Mouse (Mus musculus) retina, postnatal 7 days (tissue): Measurements from ENCODE around the gene Adgrl2.

Experiments
- DNase-seq: peaks from one replicate; pipeline ENCODE4 v3.0.0-alpha.2; 2012; ENCODE audit warnings: low read depth, low spot score

Adgrl2 gene

DNA sequence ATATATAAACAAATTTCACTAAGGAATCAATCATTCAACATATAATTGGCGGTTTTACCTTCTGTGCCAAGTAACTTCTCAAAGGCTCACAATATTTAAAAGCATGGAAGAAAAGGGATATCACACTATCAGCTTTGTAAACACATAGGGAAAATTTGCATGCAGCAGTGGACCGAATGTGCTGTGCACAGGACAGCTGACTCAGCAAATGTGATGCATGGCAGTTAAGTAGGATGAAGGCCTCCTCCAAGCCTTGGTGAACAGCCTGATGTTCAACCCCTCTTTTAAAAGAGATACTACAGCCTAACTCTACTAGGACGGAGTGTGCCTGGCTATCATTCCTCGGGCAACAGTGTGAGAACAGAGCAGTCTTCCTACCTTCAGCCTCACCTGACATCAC is 105.2 kb downstream of the Adgrl2 start:
- no peak for DNase-seq

DNA sequence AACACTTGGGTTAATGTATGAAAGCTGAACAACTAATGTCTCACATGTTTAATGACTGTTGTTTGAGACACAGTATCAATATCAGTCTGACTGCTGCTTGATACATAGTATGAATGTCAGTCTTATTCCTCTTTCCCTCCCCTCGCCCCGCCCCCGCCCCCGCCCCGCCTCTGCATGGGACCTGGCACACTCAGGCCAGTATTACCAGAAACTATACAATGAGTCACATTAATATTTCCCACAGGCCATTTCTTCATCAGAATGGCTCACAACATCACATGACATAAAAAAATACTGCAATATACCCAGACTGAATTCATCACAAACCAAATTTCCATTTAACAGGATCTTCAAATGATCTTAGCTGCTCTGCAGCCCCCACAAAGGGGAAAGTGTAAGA is 108.9 kb downstream of the Adgrl2 start:
- no peak for DNase-seq

DNA sequence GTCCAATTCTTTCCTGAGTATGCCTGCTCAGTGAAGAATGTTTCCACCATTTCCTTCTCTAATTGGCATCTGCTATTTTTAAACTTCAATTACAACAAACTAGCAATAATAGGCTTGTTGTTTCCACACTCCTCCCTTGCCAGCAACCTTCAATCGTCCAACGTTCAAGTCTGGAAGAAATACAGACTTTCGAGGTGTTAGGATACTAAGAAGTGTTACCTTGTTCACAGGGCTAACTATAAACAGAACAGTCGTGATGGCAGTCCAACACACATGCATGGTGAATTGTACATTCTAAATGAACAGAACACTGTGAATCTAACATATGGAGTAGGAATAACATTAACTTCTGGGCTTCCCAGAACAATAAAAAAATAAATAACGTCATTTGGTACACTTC is 117.8 kb downstream of the Adgrl2 start:
- no peak for DNase-seq

DNA sequence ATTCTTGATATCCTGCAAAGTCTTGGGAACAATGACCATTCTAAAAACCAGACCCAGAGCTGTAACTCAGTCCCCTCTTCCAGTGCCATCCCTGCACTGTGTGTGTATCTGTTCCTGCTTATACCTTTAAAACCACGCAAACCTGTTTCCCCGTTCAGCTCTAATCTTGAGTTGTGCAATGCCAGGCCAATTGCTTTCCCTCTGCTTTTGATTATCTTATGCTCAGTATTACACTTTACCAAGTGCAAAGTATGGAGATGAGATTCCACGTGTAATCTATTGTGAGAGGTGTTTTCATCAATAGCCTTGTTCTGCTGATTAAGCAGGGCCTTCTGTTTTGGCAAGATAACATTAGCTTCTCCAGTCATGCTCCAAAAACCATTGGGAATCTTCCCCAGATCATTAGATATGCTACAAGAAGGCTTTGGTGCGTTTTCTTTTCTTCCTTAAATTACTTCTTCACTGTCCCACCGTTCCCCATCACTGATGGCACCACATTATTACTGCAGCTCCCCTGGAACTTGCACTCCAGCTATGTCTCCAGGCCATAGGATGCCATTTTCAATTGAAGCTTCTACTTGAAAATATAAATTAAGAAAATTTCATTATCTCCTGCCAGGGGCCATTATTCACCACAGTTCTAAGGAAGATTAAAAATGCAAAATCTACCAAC is 118.4 kb downstream of the Adgrl2 start:
- no peak for DNase-seq

DNA sequence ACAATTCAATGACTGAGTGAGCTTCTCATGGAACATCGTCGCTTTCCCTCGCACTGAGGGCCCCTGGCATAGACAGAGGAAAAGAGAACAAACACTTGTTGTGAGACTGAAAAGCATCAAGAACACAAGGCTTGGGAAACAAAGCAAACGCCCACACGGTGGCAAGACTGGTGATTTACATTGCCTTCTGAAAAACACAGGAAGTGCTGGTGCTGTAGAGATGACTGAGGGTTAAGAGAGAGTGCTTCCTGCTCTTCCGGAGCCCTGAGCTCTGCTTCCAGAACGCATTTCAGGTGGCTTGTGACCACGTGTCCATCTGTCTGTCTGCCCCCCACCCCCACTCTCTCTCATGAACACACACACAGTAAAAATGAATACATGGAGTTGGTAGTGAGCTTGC is 122.7 kb downstream of the Adgrl2 start:
- no peak for DNase-seq

DNA sequence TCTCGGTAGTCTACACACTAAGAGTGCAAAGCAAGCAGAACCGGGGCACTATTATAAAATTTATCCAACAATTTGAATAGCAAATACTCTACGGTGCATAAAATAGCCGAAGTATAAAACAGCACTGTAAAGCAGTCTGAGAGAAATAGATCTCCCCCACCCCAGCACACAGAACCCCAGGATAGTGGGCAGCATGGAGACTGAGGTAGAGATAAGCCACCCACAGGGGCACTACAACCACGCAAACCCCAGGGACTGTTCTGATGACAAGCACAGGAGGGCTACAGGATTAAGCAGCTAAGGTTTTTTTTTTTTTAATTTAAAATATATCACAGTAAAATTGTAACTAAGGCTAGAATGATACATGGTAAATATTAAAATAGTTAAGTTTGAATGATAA is 123.7 kb downstream of the Adgrl2 start:
- DNase-seq: no peak

DNA sequence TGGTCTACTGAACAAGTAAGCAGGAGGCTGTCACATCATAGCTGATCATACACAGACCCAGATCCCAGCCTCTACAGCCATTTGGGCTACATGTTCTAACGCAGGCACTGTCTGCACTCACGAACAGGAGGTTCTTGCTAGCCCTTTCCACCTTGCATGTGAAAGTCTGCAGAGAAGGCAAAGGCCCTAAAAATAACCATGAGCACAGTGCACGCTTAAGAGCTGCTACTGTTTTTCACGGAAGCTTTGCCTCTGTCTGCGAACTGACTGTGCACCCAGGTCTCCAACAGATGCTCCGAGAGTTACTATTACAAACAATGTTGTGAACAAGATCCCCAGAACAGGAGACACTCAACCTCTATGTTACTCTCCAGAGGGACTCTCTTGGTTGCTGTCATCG is 124.3 kb downstream of the Adgrl2 start:
- DNase-seq: no peak

- no peak for DNase-seq
Observed at GRCm38 (mm10) chr3:148865234-148865633, 125.1 kb downstream of the Adgrl2 start.

DNA sequence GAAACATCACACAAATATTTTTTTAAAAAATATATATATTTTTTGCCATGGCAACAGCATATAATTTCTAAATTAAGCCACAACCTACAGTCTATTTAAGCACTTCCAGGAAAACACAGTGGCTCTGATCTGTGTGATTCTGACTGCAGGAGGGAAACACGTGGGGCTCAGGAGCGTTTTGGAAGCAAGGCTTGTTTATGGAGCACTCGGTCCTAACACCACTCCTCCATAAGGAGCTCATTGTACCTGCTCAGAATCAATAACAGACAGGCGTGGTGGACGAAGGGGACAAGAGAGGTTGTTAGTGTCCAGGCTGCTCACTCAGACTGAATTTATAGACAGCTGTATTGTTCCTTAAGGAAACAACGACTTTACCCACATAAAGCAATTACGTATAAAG is 128.5 kb downstream of the Adgrl2 start:
- no peak for DNase-seq

DNA sequence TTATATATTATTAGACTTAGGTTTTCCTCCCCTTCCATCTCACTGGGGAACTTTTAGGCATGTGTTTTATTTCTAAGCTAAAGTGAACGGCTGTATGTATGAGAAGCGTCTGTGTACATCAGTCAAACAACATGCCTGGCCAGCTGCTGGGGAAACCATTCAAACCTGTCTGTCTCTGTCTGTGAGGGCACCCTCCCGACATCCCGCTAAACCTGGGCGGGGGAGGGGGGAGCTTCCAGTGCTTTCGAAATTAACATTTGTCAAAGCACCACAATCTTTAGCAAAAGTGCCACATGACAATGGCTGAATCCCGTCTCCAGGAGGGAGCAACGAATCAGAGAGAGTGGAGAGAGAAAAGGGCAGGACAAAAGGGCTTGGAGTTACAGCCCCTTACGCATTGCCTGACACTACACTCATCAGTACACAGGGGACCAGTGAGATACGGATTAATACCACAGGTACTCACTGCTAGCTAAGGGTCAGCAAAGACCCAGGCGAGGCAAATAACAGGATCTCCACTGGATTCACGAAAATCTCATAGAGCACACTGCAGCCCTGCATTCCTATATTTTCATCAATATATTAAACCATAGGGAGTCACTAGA is 135.9 kb downstream of the Adgrl2 start:
- DNase-seq: no peak

DNA sequence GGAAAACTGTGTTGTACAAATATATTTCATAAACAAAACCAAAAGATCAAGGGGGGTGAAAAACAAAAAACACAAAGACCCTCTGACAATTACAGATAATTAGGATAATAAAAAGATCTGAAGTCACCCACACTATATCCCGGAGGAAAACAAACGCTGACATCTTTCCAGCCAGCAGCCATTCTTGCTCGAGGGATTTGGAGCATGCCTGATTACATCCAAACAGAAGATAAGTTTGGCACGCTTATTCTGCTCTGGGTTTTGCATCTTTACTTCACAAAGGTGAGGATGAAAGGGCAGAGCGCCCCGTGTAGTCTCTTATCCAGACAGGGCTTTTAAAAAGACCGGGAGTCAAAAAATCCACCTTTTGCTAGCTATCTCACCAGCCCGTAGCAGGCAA is 137.0 kb downstream of the Adgrl2 start:
- no peak for DNase-seq

DNA sequence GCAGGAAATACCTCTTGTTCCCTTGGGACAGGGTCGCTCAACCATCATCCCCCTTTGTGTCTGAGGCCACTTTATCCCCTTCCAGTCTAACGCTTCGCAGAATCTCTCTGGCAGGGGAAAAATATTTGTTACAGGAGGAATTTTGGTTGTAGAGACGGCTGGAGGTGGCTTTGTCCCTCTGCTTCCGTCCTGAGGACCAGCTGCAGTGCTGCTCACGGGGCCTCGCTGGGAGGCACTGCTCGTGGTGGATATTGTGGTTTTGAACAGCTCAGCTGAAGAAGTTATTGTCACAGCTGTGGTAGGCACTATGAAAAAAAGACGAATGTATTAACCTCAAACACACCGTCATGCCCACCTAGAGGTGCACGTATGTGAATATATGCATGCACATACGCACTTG is 137.8 kb downstream of the Adgrl2 start:
- DNase-seq: no peak

DNA sequence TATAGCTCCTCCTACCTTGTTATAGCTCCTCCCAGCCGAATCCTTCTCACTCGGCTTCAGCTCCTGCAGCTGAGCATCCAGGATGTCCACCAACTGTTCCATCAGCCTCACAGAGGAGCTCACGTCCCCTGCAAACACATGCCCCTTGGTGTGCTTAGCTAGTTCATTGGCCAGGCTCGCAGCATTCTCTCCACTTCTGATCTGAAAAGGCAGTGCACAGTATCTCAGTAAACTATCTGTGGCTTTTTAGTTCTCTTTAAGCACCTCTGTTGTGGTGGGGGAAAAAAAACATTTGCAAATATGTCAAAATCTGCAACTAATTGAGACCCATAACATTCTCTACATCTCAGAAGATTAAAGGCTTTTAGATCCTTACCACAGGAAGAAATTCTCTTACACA is 139.5 kb downstream of the Adgrl2 start:
- DNase-seq: no peak

DNA sequence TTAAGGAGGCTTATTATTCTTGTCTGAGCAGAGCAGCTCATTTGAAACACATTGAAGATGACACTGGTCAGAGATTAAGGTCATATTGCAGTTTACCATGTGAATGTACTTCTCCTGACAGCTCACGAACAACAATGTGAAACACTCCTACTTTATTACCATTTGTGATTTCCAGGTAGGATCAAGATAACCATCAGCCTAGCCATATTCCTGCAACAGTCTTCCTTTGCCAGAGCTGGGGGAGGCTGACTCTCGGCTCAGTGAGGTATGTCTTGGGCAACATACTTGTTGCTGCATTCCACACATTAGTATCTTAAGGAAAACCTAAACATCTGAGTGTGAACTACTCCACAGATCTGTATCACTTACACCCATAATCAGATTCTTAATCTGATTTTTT is 142.0 kb downstream of the Adgrl2 start:
- no peak for DNase-seq

- DNase-seq: no peak
Observed at GRCm38 (mm10) chr3:148844182-148844581, 146.2 kb downstream of the Adgrl2 start.

DNA sequence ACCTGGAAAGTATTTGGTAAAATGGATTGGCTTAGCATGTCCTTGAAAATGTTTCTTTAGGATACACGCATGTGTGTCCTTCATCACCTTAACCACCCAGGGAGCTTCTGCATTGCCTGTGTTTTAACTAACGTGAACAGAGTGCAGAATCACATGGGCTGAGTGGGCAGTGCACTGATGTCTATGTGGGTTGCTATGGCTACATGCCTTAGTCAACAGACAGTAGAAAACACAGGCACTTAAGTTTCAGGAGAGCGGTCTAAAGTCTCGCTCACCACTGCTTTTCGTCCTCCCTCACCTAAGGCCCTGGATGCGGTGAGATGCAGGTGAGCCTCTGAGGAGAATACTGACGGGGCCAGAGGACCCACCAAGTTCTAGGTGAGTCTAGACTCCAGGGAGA is 147.8 kb downstream of the Adgrl2 start:
- DNase-seq: no peak

GRCm38 (mm10) chr3:148838835-148839296 is 151.5 kb downstream of the Adgrl2 start:
- no peak for DNase-seq

GRCm38 (mm10) chr3:148838095-148838834 is 152.1 kb downstream of the Adgrl2 start:
- no peak for DNase-seq

DNA sequence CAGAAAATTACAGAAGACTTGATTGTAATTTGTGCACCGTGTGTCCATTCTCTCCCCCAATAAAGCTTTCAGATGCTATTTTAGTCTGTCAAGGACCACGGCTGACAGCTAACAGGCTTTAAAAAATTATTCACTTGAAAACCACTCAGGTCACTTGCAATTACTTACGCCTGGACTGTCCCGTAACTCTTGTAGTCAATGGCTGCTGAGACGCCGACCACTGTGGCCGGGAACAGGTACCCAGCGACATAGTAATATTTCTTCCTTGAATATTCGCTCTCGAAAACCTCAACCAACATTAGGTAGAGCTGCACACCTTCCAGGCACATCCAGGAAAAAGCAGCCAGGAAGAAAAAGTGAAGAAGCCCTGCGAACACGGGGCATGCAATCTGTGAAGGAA is 155.2 kb downstream of the Adgrl2 start:
- no peak for DNase-seq

- DNase-seq: no peak
Observed at GRCm38 (mm10) chr3:148833070-148833769, 157.1 kb downstream of the Adgrl2 start.

DNA sequence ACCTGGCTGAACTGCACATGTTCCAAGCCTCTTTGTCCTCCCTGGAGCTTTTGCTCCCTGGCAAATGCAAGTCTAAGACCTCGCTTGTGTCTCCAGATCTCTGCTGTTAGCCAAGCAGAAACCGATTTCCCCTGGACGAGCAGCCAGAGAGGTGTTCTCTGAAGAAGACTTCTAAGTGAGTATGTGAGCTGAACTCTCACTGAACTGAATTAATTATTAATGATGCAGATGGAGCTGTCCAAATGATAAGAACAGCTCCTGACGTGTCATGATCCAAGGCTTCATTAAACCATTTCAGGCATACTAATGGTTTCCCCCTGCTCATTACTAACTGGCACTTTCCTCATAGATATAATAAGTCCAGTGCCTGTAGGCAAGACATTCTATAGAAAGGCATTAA is 158.4 kb downstream of the Adgrl2 start:
- no peak for DNase-seq

GRCm38 (mm10) chr3:148828519-148828918 is 161.8 kb downstream of the Adgrl2 start:
- no peak for DNase-seq
